Mouse (Mus musculus) heart, postnatal 0 days (tissue): ENCODE results near the gene Kazn.

Source experiments
- CTCF ChIP-seq: IDR thresholded peaks from 2 replicates; pipeline ENCODE4 v1.5.1; 2016; ENCODE audit warnings: antibody characterized with exemption, control low read depth, low read depth
- EP300 ChIP-seq: IDR thresholded peaks from 2 replicates; pipeline ENCODE4 v1.6.1; 2016; ENCODE audit warnings: antibody characterized with exemption, low read depth

- TF ChIP-seq CTCF (no peak), EP300 (no peak)
These were observed 46.0 kb downstream of the Kazn start for GRCm38 (mm10) chr4:142193151-142193578.
